ENCODE assay signal across 13 mouse cellular contexts in genomic region chr11:103324723-103325122, GRCm38 (mm10). TPM values are rescaled to one million over a fixed set of nuclear protein-coding genes. Genes with fewer than 3 reads are reported as not detected.
DNase-seq lines count a peak whose midpoint lies in the region; ATAC-seq and TF ChIP-seq lines count a peak whose summit lies in the region.
"Had no signal": no experiment of that assay in that cellular context is flagged by ENCODE, and none has a peak within 500 bp of the region (broad histone marks: within the 10 kb centered on the region; RNA-seq: fewer than 3 reads in every experiment).

No protein-coding gene starts in this region.

- H3K9me3 ChIP-seq in hindbrain, embryonic 13.5 days = no peaks in the 10 kb centered on the region
- H3K9me3 ChIP-seq in hindbrain, embryonic 11.5 days (ENCODE audit: control insufficient read depth, low read length) = no peaks in the 10 kb centered on the region
- H3K9me3 ChIP-seq in hindbrain, postnatal 0 days (ENCODE audit: low read length) = no peaks in the 10 kb centered on the region
- H3K9me3 ChIP-seq: forebrain, embryonic 10.5 days; heart, embryonic 10.5 days; liver, embryonic 13.5 days; lung, embryonic 15.5 days had no signal

- no peaks in the 10 kb centered on the region for H3K36me3 ChIP-seq in hindbrain, embryonic 13.5 days
- H3K36me3 ChIP-seq in hindbrain, embryonic 11.5 days (ENCODE audit: control insufficient read depth, insufficient read depth, low read length) = no peaks in the 10 kb centered on the region
- H3K36me3 ChIP-seq in hindbrain, postnatal 0 days (ENCODE audit: insufficient read depth, low read length) = no peaks in the 10 kb centered on the region
- H3K36me3 ChIP-seq: forebrain, embryonic 10.5 days; heart, embryonic 10.5 days; liver, embryonic 13.5 days; lung, embryonic 15.5 days had no signal

- H3K4me2 ChIP-seq in hindbrain, embryonic 13.5 days = no peak overlapping the region
- H3K4me2 ChIP-seq in hindbrain, embryonic 11.5 days (replicated peaks; ENCODE audit: low read depth, low read length) = no peak overlapping the region
- 0 out of 2 replicates have a peak overlapping the region, but pooled peaks have one; percentile 19 for H3K4me2 ChIP-seq in hindbrain, postnatal 0 days (ENCODE audit: low read depth, low read length)
- H3K4me2 ChIP-seq: liver, embryonic 13.5 days; lung, embryonic 15.5 days had no signal

- peaks cover 6% of the 10 kb centered on the region; the same call in 1 of the 2 replicates for H3K27me3 ChIP-seq in hindbrain, embryonic 13.5 days
- no peaks in the 10 kb centered on the region for H3K27me3 ChIP-seq in hindbrain, embryonic 11.5 days (ENCODE audit: control insufficient read depth, insufficient read depth, low read length)
- no peaks in the 10 kb centered on the region for H3K27me3 ChIP-seq in hindbrain, postnatal 0 days (ENCODE audit: insufficient read depth, low read length)

- DNase-seq in cerebellum, postnatal 14 days = peak; percentile 32 to 55
- DNase-seq in cerebellum, adult 11 months = no peak
- no peak for DNase-seq in hindbrain, embryonic 11.5 days (ENCODE audit: low spot score)
- DNase-seq in lung, postnatal 36 days = peak; percentile 33
- DNase-seq in lung, adult 18-20 months = no peak
- DNase-seq in hindbrain, postnatal 0 days (ENCODE audit: low spot score) = peak; percentile 64
- no peak for DNase-seq in B cell, adult 2 months
- DNase-seq: liver, embryonic 13.5 days had no signal

- no peak overlapping the region for H3K9ac ChIP-seq in hindbrain, embryonic 13.5 days
- no peak overlapping the region for H3K9ac ChIP-seq in hindbrain, embryonic 11.5 days (ENCODE audit: low read depth, low read length)
- no peak overlapping the region for H3K9ac ChIP-seq in hindbrain, postnatal 0 days (replicated peaks; ENCODE audit: low read length)
- H3K9ac ChIP-seq: liver, embryonic 13.5 days; lung, embryonic 15.5 days had no signal

- H3K4me3 ChIP-seq in hindbrain, embryonic 13.5 days = no peak overlapping the region
- H3K4me3 ChIP-seq in hindbrain, embryonic 11.5 days (ENCODE audit: low read depth, low read length) = no peak overlapping the region
- no peak overlapping the region for H3K4me3 ChIP-seq in hindbrain, postnatal 0 days (ENCODE audit: low read length)
- H3K4me3 ChIP-seq: forebrain, embryonic 10.5 days; heart, embryonic 10.5 days; liver, embryonic 13.5 days; lung, embryonic 15.5 days; megakaryocyte, embryonic 14.5 days had no signal

- no peak for TF ChIP-seq CTCF in hindbrain, postnatal 0 days (IDR thresholded peaks at IDR 0.05; ENCODE audit: low read depth)

- 0 out of 2 replicates have a peak, but pooled peaks cover 2% of the 10 kb centered on the region for H3K4me1 ChIP-seq in hindbrain, embryonic 13.5 days (replicated peaks)
- no peaks in the 10 kb centered on the region for H3K4me1 ChIP-seq in hindbrain, embryonic 11.5 days (replicated peaks; ENCODE audit: control insufficient read depth, insufficient read depth, low read length)
- H3K4me1 ChIP-seq in hindbrain, postnatal 0 days (ENCODE audit: insufficient read depth, low read length) = 0 out of 2 replicates have a peak, but pooled peaks cover 6% of the 10 kb centered on the region
- H3K4me1 ChIP-seq: liver, embryonic 13.5 days had no signal

- ATAC-seq in hindbrain, embryonic 13.5 days (ENCODE audit: low FRiP score) = peak; percentile 36; the same call in 1 of the 2 replicates
- no peak for ATAC-seq in hindbrain, embryonic 11.5 days (ENCODE audit: low FRiP score)
- ATAC-seq in hindbrain, postnatal 0 days = 0 out of 2 replicates have a peak, but pooled peaks have one; percentile 30

- 60% methylated on average over 13 of the region's 13 CpGs for WGBS in hindbrain, embryonic 13.5 days
- 63% methylated on average over 13 of the region's 13 CpGs for WGBS in hindbrain, embryonic 11.5 days
- WGBS in hindbrain, postnatal 0 days = 43% methylated on average over 13 of the region's 13 CpGs

- H3K27ac ChIP-seq in hindbrain, embryonic 13.5 days = no peak overlapping the region
- no peak overlapping the region for H3K27ac ChIP-seq in hindbrain, embryonic 11.5 days (ENCODE audit: low read depth, low read length)
- no peak overlapping the region for H3K27ac ChIP-seq in hindbrain, postnatal 0 days
- H3K27ac ChIP-seq: forebrain, embryonic 10.5 days; heart, embryonic 10.5 days; liver, embryonic 13.5 days; lung, embryonic 15.5 days had no signal

RNA-seq across cellular contexts. Expression of gene Arhgap27, which starts 38.8 kb away (rescaled TPM):
- 3.2 and 3.4 TPM in 2 replicates for polyA plus RNA-seq in hindbrain, embryonic 13.5 days (2015; fragmentation: Nextera tagmentation; extraction: Ambion mirVana)
- polyA plus RNA-seq in hindbrain, embryonic 11.5 days (2014; fragmentation: Nextera tagmentation; extraction: Ambion mirVana) = 2.8 and 3.6 TPM in 2 replicates
- total RNA-seq in hindbrain, postnatal 0 days (2014; rRNA removed) = 7.7 and 12.2 TPM in 2 replicates
- polyA plus RNA-seq in hindbrain, postnatal 0 days (2015; fragmentation: Nextera tagmentation; extraction: Ambion mirVana) = 5.5 and 5.9 TPM in 2 replicates

RNA-seq across cellular contexts. Expression of gene Map3k14, which starts 57.5 kb away (rescaled TPM):
- 3.2 and 3.4 TPM in 2 replicates for polyA plus RNA-seq in hindbrain, embryonic 13.5 days (2015; fragmentation: Nextera tagmentation; extraction: Ambion mirVana)
- polyA plus RNA-seq in hindbrain, embryonic 11.5 days (2014; fragmentation: Nextera tagmentation; extraction: Ambion mirVana) = 3.0 and 3.3 TPM in 2 replicates
- 6.7 and 9.3 TPM in 2 replicates for total RNA-seq in hindbrain, postnatal 0 days (2014; rRNA removed)
- 1.2 and 1.5 TPM in 2 replicates for polyA plus RNA-seq in hindbrain, postnatal 0 days (2015; fragmentation: Nextera tagmentation; extraction: Ambion mirVana)

Comparison
In these comparisons a context has a peak if more than half of its experiments do, and no peak if none do; other contexts are left out.
1. DNase-seq: peak in cerebellum, postnatal 14 days (2 of 2), lung, postnatal 36 days (single experiment) and hindbrain, postnatal 0 days (single experiment); none in cerebellum, adult 11 months (single experiment), hindbrain, embryonic 11.5 days (single experiment), lung, adult 18-20 months (0 of 2) and B cell, adult 2 months (0 of 2).